Mouse (Mus musculus) liver, postnatal 0 days (tissue): Measurements from ENCODE around the gene Zscan2.

ENCODE experiments used
- CTCF ChIP-seq: sonication (generic); IDR thresholded peaks from 2 replicates; pipeline ENCODE4 v1.5.1; 2016; ENCODE audit warnings: antibody characterized with exemption, low read depth
- EP300 ChIP-seq: IDR thresholded peaks from 2 replicates; pipeline ENCODE4 v1.6.1; 2016; ENCODE audit warnings: antibody characterized with exemption, low read depth, mild to moderate bottlenecking

- no peak for TF ChIP-seq CTCF
- no peak for TF ChIP-seq EP300
Observed at GRCm38 (mm10) chr7:80839755-80840154, 21.0 kb upstream of the Zscan2 start.
